Mouse (Mus musculus) stomach, postnatal 0 days (tissue): ENCODE measurements at regions not wholly inside any gene's neighbourhood (a gene's known extent, or its start where the extent isn't known, plus 50 kb on each side); places are given as distances from the start of the nearest gene placed in this dataset.

Source experiments
- ATAC-seq: fragments of 200-750 bp; cut with Nextera tagmentation; 2 replicates; pipeline ENCODE4 v1.8.0; 2017; ENCODE audit not compliant: low FRiP score, low TSS enrichment
- DNase-seq: peaks from one replicate; pipeline ENCODE4 v3.0.0-alpha.2; 2016; ENCODE audit warnings: low spot score
- H3K27ac ChIP-seq: fragments of 300-500 bp; sonication (generic); replicated peaks from 2 replicates; pipeline ENCODE4 v1.5.1; 2014; ENCODE audit warnings: mild to moderate bottlenecking, control low read depth
- H3K27me3 ChIP-seq: fragments of 300-500 bp; sonication (generic); 2 replicates; pipeline ENCODE4 v1.6.1; 2014; ENCODE audit warnings: low read length; ENCODE audit not compliant: control insufficient read depth, insufficient read depth
- H3K36me3 ChIP-seq: fragments of 300-500 bp; sonication (generic); 2 replicates; pipeline ENCODE4 v1.6.1; 2014; ENCODE audit warnings: low read length, mixed read lengths; ENCODE audit not compliant: control insufficient read depth, insufficient read depth
- H3K4me1 ChIP-seq: fragments of 300-500 bp; sonication (generic); replicated peaks from 2 replicates; pipeline ENCODE4 v1.6.1; 2014; ENCODE audit warnings: antibody characterized with exemption; ENCODE audit not compliant: control insufficient read depth, insufficient read depth
- H3K4me2 ChIP-seq: fragments of 300-500 bp; sonication (generic); replicated peaks from 2 replicates; pipeline ENCODE4 v1.6.1; 2014; ENCODE audit warnings: low read depth, mild to moderate bottlenecking, control low read depth, moderate library complexity
- H3K4me3 ChIP-seq: fragments of 300-500 bp; sonication (generic); 2 replicates; pipeline ENCODE4 v1.5.1; 2014; ENCODE audit warnings: low read depth, low read length, control low read depth
- H3K9ac ChIP-seq: fragments of 300-500 bp; sonication (generic); 2 replicates; pipeline ENCODE4 v1.6.1; 2014; ENCODE audit warnings: mild to moderate bottlenecking, low read length, control low read depth, mixed read lengths
- H3K9me3 ChIP-seq: fragments of 300-500 bp; sonication (generic); 2 replicates; pipeline ENCODE4 v1.6.1; 2016; ENCODE audit warnings: low read length; ENCODE audit not compliant: control insufficient read depth
- CTCF ChIP-seq: IDR thresholded peaks from 2 replicates; pipeline ENCODE4 v1.5.1; 2016; ENCODE audit warnings: antibody characterized with exemption, low read depth, mild to moderate bottlenecking, moderate library complexity
- EP300 ChIP-seq: optimal IDR thresholded peaks from 2 replicates; pipeline ENCODE3; 2016; ENCODE audit warnings: antibody characterized with exemption
- WGBS: fragments of 180-500 bp; shearing (Covaris S2); extraction: QIAGEN DNeasy Blood & Tissue Kit; methylation state at CpG from one replicate; pipeline ENCODE4 v1.1.7; 2014; 5-methylcytosine and 5-hydroxymethylcytosine counted together

DNA sequence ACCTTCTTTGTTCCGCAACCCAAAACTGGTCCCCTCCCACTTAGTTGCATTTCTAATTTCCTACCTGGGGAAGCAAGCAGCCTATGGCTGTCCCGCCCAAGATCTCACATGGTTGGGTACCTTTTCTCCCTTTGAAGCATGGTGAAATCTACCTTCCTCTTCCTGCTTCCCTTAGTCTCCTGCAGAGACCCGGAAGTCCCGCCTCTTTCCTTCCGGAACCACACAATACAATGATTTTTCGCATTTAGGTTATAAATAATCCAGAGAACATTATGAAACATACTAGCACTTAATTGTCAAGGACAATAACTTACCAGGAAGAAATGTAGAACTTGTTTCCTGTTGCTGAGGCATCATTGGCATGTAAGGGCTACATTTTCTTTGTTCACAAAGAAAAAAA lies 58.8 kb downstream of the 1700009N14Rik start:
- no peak for TF ChIP-seq CTCF
- no peak for TF ChIP-seq EP300
- H3K4me3 ChIP-seq, result no peak overlapping the region
- H3K9ac ChIP-seq, result no peak overlapping the region
- H3K4me2 ChIP-seq, result no peak overlapping the region
- H3K27me3 ChIP-seq, result no peaks in the 10 kb centered on the region
- WGBS, result 92% methylated on average over 6 of the region's 6 CpGs
- ATAC-seq (no peak), DNase-seq (no peak)
- no peaks in the 10 kb centered on the region for H3K4me1 ChIP-seq
- H3K9me3 ChIP-seq, result no peaks in the 10 kb centered on the region
- H3K27ac ChIP-seq, result no peak overlapping the region
- no peaks in the 10 kb centered on the region for H3K36me3 ChIP-seq

DNA sequence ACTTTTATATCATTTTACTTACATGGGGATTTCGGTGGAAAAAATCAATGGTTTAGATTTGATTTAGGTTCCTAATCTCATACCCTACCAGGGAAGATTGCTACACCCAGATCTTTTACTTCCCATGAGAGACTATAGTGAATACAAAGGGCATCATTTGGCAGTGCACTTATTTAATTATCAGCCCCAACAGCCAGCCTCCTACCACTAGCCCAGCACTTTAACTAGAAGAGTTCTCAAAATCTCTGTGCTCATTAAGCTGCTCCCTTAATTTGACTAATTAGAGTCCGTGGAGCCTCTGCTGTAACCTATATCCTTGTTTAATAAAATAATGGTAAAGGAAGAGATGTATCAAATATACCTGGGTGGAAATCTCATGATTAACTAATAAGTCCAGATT lies 77.4 kb downstream of the 1700009N14Rik start:
- Histone ChIP-seq H3K4me1 (no peaks in the 10 kb centered on the region), H3K9me3 (no peaks in the 10 kb centered on the region), H3K4me2 (no peak overlapping the region), H3K9ac (no peak overlapping the region), H3K27me3 (no peaks in the 10 kb centered on the region), H3K27ac (no peak overlapping the region), H3K4me3 (no peak overlapping the region), H3K36me3 (no peaks in the 10 kb centered on the region)
- ATAC-seq (no peak), DNase-seq (no peak)
- TF ChIP-seq EP300, result no peak
- WGBS, result 78% methylated on average over 2 of the region's 2 CpGs

DNA sequence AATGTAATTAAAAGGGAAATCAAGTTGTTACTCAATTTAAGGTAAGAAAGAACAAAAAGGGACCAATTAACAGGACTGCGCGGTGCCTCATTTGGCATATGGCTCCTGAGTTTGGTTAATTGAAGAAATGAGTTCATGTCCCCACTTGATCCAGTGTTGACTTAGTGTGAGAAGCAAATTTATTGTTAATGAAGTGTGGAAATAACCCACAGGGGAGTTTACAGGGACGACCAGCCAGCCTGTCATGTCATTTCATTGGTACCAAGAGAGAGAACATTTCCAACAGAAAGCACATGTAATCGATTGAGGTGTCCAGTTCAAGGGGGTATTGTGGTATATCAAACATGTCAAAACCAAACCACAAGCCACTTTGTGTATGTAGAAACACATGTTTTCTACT lies 78.6 kb downstream of the 1700009N14Rik start:
- H3K4me1 ChIP-seq, result no peaks in the 10 kb centered on the region
- H3K27ac ChIP-seq, result no peak overlapping the region
- ATAC-seq (no peak), DNase-seq (no peak)
- no peak overlapping the region for H3K9ac ChIP-seq
- no peaks in the 10 kb centered on the region for H3K27me3 ChIP-seq
- no peaks in the 10 kb centered on the region for H3K36me3 ChIP-seq
- no peak overlapping the region for H3K4me2 ChIP-seq
- no peak overlapping the region for H3K4me3 ChIP-seq
- H3K9me3 ChIP-seq, result no peaks in the 10 kb centered on the region
- 73% methylated on average over 4 of the region's 4 CpGs for WGBS
- no peak for TF ChIP-seq CTCF
- no peak for TF ChIP-seq EP300

DNA sequence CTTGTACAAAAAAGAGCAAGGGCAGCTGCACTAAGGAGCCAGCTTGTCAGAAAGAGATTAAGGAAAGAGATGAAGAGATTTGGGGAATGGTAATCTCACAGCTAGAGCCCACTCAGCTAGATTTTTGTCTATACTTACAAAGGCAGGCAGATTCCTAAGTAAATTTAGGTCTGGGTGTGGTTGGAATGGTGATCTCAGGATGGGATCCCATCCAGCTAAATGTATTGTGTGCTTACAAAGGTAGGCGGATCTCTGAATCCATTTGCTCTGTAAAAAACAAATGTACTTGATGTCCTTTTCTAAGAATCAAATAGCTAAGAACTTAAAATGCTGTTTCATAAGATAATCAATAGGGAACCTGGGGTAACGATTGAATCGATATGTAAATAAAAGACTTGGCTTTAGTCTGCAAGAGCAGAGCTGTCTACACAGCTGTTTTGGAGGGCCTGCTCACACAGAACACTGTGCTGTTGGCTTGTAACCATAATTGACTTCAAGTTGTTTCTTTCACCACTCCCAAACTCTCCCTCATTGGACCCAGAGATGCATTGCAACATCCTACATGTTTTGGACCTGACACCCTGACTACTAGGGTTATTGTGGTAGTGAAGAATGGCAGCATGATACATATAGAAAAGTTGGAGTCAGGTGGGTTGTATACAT lies 106.1 kb downstream of the 1700009N14Rik start:
- no peak for DNase-seq
- ATAC-seq, result no peak
- no peak overlapping the region for H3K4me2 ChIP-seq
- no peaks in the 10 kb centered on the region for H3K36me3 ChIP-seq
- no peak overlapping the region for H3K4me3 ChIP-seq
- no peaks in the 10 kb centered on the region for H3K4me1 ChIP-seq
- no peak overlapping the region for H3K27ac ChIP-seq
- 85% methylated on average over 3 of the region's 3 CpGs for WGBS
- no peaks in the 10 kb centered on the region for H3K9me3 ChIP-seq
- H3K27me3 ChIP-seq, result no peaks in the 10 kb centered on the region
- TF ChIP-seq EP300 (no peak), CTCF (no peak)
- no peak overlapping the region for H3K9ac ChIP-seq

DNA sequence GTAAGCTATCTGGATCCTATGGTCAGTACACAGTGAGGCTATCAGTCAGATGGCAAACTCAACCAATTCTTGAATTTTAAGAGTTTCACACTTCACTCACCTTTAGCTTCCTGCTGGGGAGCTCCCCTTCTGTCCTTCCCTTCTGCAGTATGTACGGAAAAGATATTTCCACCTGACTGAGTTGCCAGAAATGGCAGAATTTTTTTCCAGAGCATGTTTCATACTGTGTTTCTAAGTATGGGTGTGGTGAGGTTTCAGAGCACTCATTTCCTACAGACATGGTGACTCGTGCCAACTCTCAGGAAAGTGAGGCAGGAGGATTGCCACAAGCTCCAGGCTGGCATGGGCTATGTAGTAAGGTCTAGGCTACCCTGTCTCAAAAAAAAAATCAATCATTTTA lies 147.3 kb downstream of the 1700009N14Rik start:
- no peak overlapping the region for H3K27ac ChIP-seq
- 70% methylated on average over 2 of the region's 2 CpGs for WGBS

DNA sequence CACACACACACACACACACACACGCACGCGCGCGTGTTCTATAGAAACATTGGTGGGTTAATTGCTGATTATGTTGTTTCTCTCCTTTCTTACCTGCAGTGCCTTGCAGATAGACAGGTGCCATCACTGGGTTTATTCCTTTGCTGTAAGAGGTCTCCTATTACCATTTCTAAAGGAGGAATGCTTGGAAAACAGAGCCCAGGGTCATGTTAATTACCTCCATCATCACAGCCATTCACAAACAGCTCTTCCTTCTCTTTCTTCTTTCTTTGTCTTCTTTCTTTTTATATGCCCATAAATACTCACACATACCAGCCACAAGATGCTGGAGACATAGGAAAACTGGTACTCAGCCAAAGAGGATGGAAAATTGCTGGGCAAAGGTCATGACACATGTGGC lies 155.0 kb downstream of the 1700009N14Rik start:
- Histone ChIP-seq H3K9me3 (no peaks in the 10 kb centered on the region), H3K27me3 (no peaks in the 10 kb centered on the region), H3K4me2 (no peak overlapping the region), H3K27ac (no peak overlapping the region), H3K9ac (no peak overlapping the region), H3K4me1 (no peaks in the 10 kb centered on the region), H3K4me3 (no peak overlapping the region), H3K36me3 (no peaks in the 10 kb centered on the region)
- WGBS, result 100% methylated on average over 5 of the region's 5 CpGs
- ATAC-seq, result no peak
- DNase-seq, result no peak
- TF ChIP-seq CTCF, result no peak
- TF ChIP-seq EP300, result no peak

More for the DNA sequence above, 147.3 kb downstream of the 1700009N14Rik start:
- H3K9ac ChIP-seq, result no peak overlapping the region
- no peak overlapping the region for H3K4me3 ChIP-seq
- no peak for DNase-seq
- no peak for ATAC-seq
- TF ChIP-seq CTCF (no peak), EP300 (no peak)
- H3K4me1 ChIP-seq, result no peaks in the 10 kb centered on the region
- H3K27me3 ChIP-seq, result no peaks in the 10 kb centered on the region
- no peaks in the 10 kb centered on the region for H3K9me3 ChIP-seq
- no peak overlapping the region for H3K4me2 ChIP-seq
- H3K36me3 ChIP-seq, result no peaks in the 10 kb centered on the region
